Mouse (Mus musculus) embryo, embryonic 9.5 days (tissue): ENCODE data around the gene Vmn1r193.
"Not testable (repeated sequence)": the region's sequence is repeated elsewhere in the genome, so short reads cannot be mapped to it uniquely, and the experiment has no call there.

Experiments
- DNase-seq: peaks from one replicate; pipeline ENCODE4 v3.0.0-alpha.2; 2017; ENCODE audit errors: extremely low spot score

Gene Vmn1r193

GRCm38 (mm10) chr13:22223060-22223459, at the start of gene Vmn1r193:
TSS of gene Vmn1r193 (minus strand) at chr13:22223160.
- not testable (repeated sequence) for DNase-seq

GRCm38 (mm10) chr13:22271721-22272120, 48.8 kb upstream of the Vmn1r193 start:
- no peak for DNase-seq

DNA sequence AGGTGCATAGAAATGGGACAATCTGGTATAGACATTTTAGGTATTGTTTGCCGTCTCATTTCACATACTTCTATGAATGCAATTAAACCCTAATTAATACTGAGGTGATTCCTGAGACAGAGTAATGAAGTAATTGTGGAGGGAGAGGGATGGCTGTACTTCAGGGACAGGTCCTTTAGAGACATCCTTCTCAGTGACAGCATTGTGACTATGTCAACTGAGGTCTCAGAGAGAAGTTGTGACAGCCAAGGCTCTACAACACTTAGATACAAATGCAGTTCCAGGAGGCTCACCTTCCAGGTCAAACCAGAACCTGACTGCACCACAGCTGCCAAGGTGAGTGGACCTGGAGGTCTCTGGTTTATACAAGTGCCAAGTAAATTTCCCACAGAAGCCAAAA, 47.3 kb upstream of the Vmn1r193 start, which contains the start of gene Vmn1r195:
Vmn1r195 (plus strand) TSS at position 301 of the 400 bp plus-strand sequence.
- not testable (repeated sequence) for DNase-seq

GRCm38 (mm10) chr13:22243915-22244314, 21.0 kb upstream of the Vmn1r193 start, which contains the start of gene Vmn1r194:
TSS of gene Vmn1r194 (plus strand) at chr13:22244215.
- no peak for DNase-seq

GRCm38 (mm10) chr13:22192756-22193155, 30.2 kb downstream of the Vmn1r193 start:
- not testable (repeated sequence) for DNase-seq

DNA sequence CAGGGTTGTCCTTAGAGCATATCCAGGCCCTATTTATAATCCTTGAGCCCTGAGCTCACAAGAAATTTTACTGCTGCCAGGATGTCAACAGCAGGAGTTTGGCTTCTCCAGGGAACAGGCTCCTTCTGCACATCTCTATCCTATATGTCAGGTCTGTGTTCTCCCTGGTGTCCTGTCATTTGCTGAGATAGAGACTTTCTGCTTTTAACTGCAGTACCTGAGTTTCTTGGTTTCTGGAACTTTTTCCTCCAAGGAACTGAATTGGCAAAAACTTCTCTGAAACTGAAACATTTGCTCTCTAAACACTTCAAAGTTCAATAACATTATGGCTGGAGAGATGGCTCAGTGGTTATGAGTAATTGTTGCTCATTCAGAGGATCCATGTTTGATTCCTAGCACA, 31.9 kb downstream of the Vmn1r193 start, which contains the start of gene Vmn1r192:
Vmn1r192 (minus strand) TSS at position 101 of the 400 bp plus-strand sequence.
- DNase-seq, result no peak

- no peak for DNase-seq
These were observed 32.6 kb downstream of the Vmn1r193 start for GRCm38 (mm10) chr13:22190385-22190784.

- no peak for DNase-seq
These were observed 33.6 kb downstream of the Vmn1r193 start for GRCm38 (mm10) chr13:22189313-22189712.

- DNase-seq, result no peak
These were observed 39.1 kb downstream of the Vmn1r193 start, which contains the start of gene Vmn1r191 for GRCm38 (mm10) chr13:22183869-22184268. TSS of gene Vmn1r191 (minus strand) at chr13:22183969.

DNA sequence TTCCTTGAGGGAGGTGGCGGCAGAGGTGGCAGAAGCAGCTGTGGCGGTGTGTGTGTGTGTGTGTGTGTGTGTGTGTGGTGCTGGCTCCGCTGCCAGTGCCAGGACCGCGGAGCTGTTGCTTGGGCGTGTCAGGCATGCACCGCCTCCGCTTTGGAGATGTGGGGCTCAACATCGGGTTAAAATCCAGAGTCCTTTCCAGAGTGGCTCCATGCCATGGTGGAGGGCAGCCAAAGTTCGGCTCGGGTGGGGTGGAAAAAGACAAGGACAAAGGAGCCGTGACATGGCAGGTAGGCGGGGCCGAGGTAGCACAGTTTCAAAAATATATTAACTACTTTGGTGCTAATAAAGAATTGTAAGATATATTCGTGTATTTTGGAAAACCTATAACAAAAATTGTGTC, 54.5 kb downstream of the Vmn1r193 start:
- no peak for DNase-seq
